Mouse (Mus musculus) C2C12 (cell line): ENCODE data around the gene Sec31a. TPM values are rescaled to one million over a fixed set of nuclear protein-coding genes. Genes with fewer than 3 reads are reported as not detected.

ENCODE experiments used
- H3K27me3 ChIP-seq: one replicate; pipeline ENCODE4 v1.6.1; 2011; ENCODE audit not compliant: control insufficient read depth, insufficient read depth, insufficient read length
- H3K36me3 ChIP-seq: one replicate; pipeline ENCODE4 v1.6.1; 2011; ENCODE audit not compliant: control insufficient read depth, insufficient read depth
- H3K4me3 ChIP-seq: one replicate; pipeline ENCODE4 v1.5.1; 2011; ENCODE audit warnings: mild to moderate bottlenecking, control low read depth; ENCODE audit not compliant: poor library complexity, insufficient read depth, severe bottlenecking
- H3K79me2 ChIP-seq: one replicate; pipeline ENCODE4 v1.6.1; 2011; ENCODE audit not compliant: control insufficient read depth, insufficient read depth
- H3K79me3 ChIP-seq: one replicate; pipeline ENCODE4 v1.6.1; 2011; ENCODE audit warnings: low read depth, control low read depth
- H3ac ChIP-seq: one replicate; pipeline ENCODE3; 2011; ENCODE audit warnings: low read depth; ENCODE audit not compliant: control insufficient read depth, insufficient read length
- CEBPB ChIP-seq: IDR thresholded peaks from one replicate; pipeline ENCODE4 v1.6.1; 2011; ENCODE audit warnings: low read depth, mild to moderate bottlenecking, control low read depth, moderate library complexity
- CTCF ChIP-seq: IDR thresholded peaks from one replicate; pipeline ENCODE4 v1.5.1; 2011; ENCODE audit not compliant: control insufficient read depth, insufficient read depth, insufficient read length
- FOSL1 ChIP-seq: IDR thresholded peaks from one replicate; pipeline ENCODE4 v1.8.0; 2011; ENCODE audit warnings: mild to moderate bottlenecking, low read length; ENCODE audit not compliant: poor library complexity, insufficient read depth, severe bottlenecking
- MAX ChIP-seq: IDR thresholded peaks from one replicate; pipeline ENCODE4 v1.6.1; 2011; ENCODE audit warnings: mild to moderate bottlenecking, control low read depth
- MYOD1 ChIP-seq: IDR thresholded peaks from one replicate; pipeline ENCODE4 v1.6.1; 2011; ENCODE audit warnings: low read depth; ENCODE audit not compliant: control insufficient read depth, insufficient read length
- MYOG ChIP-seq: IDR thresholded peaks from one replicate; pipeline ENCODE4 v1.6.1; 2011; ENCODE audit not compliant: control insufficient read depth, insufficient read length; ENCODE audit errors: extremely low read depth
- USF1 ChIP-seq: IDR thresholded peaks from one replicate; pipeline ENCODE4 v1.6.1; 2011; ENCODE audit warnings: low read depth, mild to moderate bottlenecking, control low read depth, moderate library complexity
- polyA plus RNA-seq: library from polyadenylated mRNA; unstranded; fragments of >200 nt; fragmentation: generic; extraction: Trizol; gene quantifications from one replicate; pipeline ENCODE4 v1.2.1, GENCODE M21; 2012; ENCODE audit warnings: missing spikeins

Gene Sec31a
- polyA plus RNA-seq, 1 experiment, result 183 TPM

- no peak for TF ChIP-seq CEBPB
- TF ChIP-seq MYOG, result no peak
- TF ChIP-seq USF1, result no peak
- TF ChIP-seq MAX, result no peak
- TF ChIP-seq MYOD1, result no peak
- H3K27me3 ChIP-seq, result no peaks in the 10 kb centered on the region
- peaks cover 93% of the 10 kb centered on the region for H3K36me3 ChIP-seq
- no peak overlapping the region for H3ac ChIP-seq
- H3K4me3 ChIP-seq, result no peak overlapping the region
- H3K79me3 ChIP-seq, result no peaks in the 10 kb centered on the region
- no peaks in the 10 kb centered on the region for H3K79me2 ChIP-seq
Measured at GRCm38 (mm10) chr5:100369825-100370459, 46.1 kb downstream of the Sec31a start.

- no peak for TF ChIP-seq MYOD1
- peak; percentile 3 for TF ChIP-seq CEBPB
- Histone ChIP-seq H3K27me3 (no peaks in the 10 kb centered on the region), H3K79me2 (no peaks in the 10 kb centered on the region), H3K36me3 (peaks cover 93% of the 10 kb centered on the region), H3K79me3 (no peaks in the 10 kb centered on the region), H3ac (no peak overlapping the region), H3K4me3 (no peak overlapping the region)
Measured at GRCm38 (mm10) chr5:100369093-100369492, 46.9 kb downstream of the Sec31a start.

GRCm38 (mm10) chr5:100368527-100368926, 47.5 kb downstream of the Sec31a start:
- Histone ChIP-seq H3K79me3 (no peaks in the 10 kb centered on the region), H3ac (no peak overlapping the region), H3K4me3 (no peak overlapping the region), H3K27me3 (no peaks in the 10 kb centered on the region), H3K36me3 (peaks cover 93% of the 10 kb centered on the region), H3K79me2 (no peaks in the 10 kb centered on the region)
- no peak for TF ChIP-seq MYOD1
- no peak for TF ChIP-seq MAX
- TF ChIP-seq FOSL1, result no peak
- TF ChIP-seq CEBPB, result no peak
- no peak for TF ChIP-seq MYOG
- no peak for TF ChIP-seq USF1
- no peak for TF ChIP-seq CTCF

DNA sequence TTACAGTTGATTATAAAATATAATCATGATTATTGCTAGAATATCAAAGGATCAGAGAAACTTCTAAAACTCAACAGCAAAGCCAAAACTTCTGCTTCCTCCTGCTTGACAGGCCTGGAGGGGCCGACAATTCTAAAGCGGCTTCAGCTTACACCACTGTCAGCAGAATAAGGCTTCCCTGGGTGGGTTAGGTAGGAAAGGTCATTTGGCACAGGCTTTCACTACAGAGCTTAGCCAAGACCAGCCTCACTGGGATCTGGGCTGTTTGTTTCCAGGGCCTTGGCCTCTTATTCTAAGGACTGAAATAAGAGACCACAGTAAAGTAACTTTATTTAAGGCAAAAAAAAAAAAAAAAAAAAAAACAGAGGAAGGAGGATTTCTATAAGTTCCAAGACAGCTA, 49.0 kb downstream of the Sec31a start:
- TF ChIP-seq CEBPB, result no peak
- no peak for TF ChIP-seq MYOG
- TF ChIP-seq MAX, result no peak
- TF ChIP-seq USF1, result no peak
- Histone ChIP-seq H3K27me3 (no peaks in the 10 kb centered on the region), H3ac (no peak overlapping the region), H3K79me2 (no peaks in the 10 kb centered on the region), H3K79me3 (no peaks in the 10 kb centered on the region), H3K4me3 (no peak overlapping the region), H3K36me3 (peaks cover 93% of the 10 kb centered on the region)

DNA sequence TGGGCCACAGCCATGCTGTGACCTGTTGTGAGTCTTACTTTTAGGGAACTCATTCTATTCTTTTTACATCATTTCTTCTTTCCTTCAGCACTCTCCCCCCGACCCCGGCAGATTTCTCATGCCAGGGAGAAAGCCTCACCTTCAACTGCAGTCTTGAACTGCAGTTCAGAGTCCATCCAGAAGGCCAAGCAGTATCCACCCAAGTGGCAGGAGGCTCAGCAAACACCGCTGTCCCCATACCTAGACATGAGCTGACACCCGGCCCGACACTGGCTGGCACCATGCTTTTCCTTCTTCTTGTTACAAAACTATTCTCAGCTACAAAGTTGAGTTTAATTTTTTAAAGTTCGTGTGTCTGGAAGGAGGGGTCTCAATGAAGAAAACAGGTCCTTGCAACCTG, 55.7 kb downstream of the Sec31a start:
- no peaks in the 10 kb centered on the region for H3K79me3 ChIP-seq
- H3K27me3 ChIP-seq, result no peaks in the 10 kb centered on the region
- H3K4me3 ChIP-seq, result no peak overlapping the region
- peaks cover 50% of the 10 kb centered on the region for H3K36me3 ChIP-seq
- no peak overlapping the region for H3ac ChIP-seq
- TF ChIP-seq CEBPB, result no peak
- no peak for TF ChIP-seq MAX
- TF ChIP-seq MYOG, result no peak
- no peak for TF ChIP-seq USF1
- no peak for TF ChIP-seq CTCF
- no peak for TF ChIP-seq MYOD1
- TF ChIP-seq FOSL1, result no peak
- H3K79me2 ChIP-seq, result no peaks in the 10 kb centered on the region

DNA sequence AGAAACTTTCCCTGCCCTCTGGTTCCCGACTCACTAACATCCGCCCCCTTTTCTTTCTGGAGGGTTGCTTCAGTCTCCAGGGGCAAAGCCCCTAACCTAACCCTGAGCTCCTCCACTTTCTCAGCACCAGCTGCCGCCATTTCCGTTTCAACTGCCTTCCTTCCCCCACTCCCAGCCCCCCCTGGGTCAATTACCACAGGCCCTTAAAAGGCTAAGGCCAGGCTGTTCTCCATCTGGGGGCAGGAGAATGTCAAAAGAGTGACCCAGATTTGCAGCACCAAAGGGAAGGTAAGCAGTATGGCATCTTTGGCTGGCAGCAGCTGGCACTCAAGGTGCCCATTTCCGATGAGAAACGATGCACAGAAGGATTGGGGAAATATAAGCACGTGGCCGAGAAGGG, 57.7 kb downstream of the Sec31a start:
- TF ChIP-seq CTCF (no peak), MYOD1 (no peak), CEBPB (no peak), USF1 (no peak)
- Histone ChIP-seq H3K79me2 (no peaks in the 10 kb centered on the region), H3K79me3 (no peaks in the 10 kb centered on the region), H3K36me3 (peaks cover 32% of the 10 kb centered on the region), H3K4me3 (no peak overlapping the region), H3ac (no peak overlapping the region), H3K27me3 (no peaks in the 10 kb centered on the region)
